Mouse (Mus musculus): Measurements from ENCODE around the gene Adcy5.

Gene Adcy5

GRCm38 (mm10) chr16:35154641-35155390, at the start of gene Adcy5:
Adcy5 (plus strand) TSS chr16:35154877.
- no peak for DNase-seq (ENCODE audit: low read depth, low spot score)

GRCm38 (mm10) chr16:35107985-35108384, 46.7 kb upstream of the Adcy5 start:
- no peak for DNase-seq (ENCODE audit: low read depth, low spot score)

GRCm38 (mm10) chr16:35109156-35109555, 45.5 kb upstream of the Adcy5 start:
- no peak for DNase-seq (ENCODE audit: low read depth, low spot score)

- no peak for DNase-seq (ENCODE audit: low read depth, low spot score)
Measured at GRCm38 (mm10) chr16:35109656-35110291, 44.9 kb upstream of the Adcy5 start.

- DNase-seq (ENCODE audit: low read depth, low spot score): peak; percentile 63
Measured at GRCm38 (mm10) chr16:35110410-35111142, 44.1 kb upstream of the Adcy5 start.

- DNase-seq (ENCODE audit: low read depth, low spot score): no peak
Measured at GRCm38 (mm10) chr16:35111143-35111620, 43.5 kb upstream of the Adcy5 start.

- DNase-seq (ENCODE audit: low read depth, low spot score): no peak
Measured at GRCm38 (mm10) chr16:35113496-35113895, 41.2 kb upstream of the Adcy5 start.

- no peak for DNase-seq (ENCODE audit: low read depth, low spot score)
Measured at GRCm38 (mm10) chr16:35116328-35116956, 38.2 kb upstream of the Adcy5 start.

GRCm38 (mm10) chr16:35117436-35117835, 37.2 kb upstream of the Adcy5 start:
- no peak for DNase-seq (ENCODE audit: low read depth, low spot score)

GRCm38 (mm10) chr16:35120603-35121002, 34.1 kb upstream of the Adcy5 start:
- DNase-seq (ENCODE audit: low read depth, low spot score): no peak

- DNase-seq (ENCODE audit: low read depth, low spot score): no peak
Measured at GRCm38 (mm10) chr16:35127270-35127669, 27.4 kb upstream of the Adcy5 start.

GRCm38 (mm10) chr16:35130172-35130571, 24.5 kb upstream of the Adcy5 start:
- no peak for DNase-seq (ENCODE audit: low read depth, low spot score)

GRCm38 (mm10) chr16:35139416-35139815, 15.3 kb upstream of the Adcy5 start:
- no peak for DNase-seq (ENCODE audit: low read depth, low spot score)

- DNase-seq (ENCODE audit: low read depth, low spot score): no peak
Measured at GRCm38 (mm10) chr16:35139873-35140619, 14.6 kb upstream of the Adcy5 start.

- DNase-seq (ENCODE audit: low read depth, low spot score): no peak
Measured at GRCm38 (mm10) chr16:35140620-35140975, 14.1 kb upstream of the Adcy5 start.

GRCm38 (mm10) chr16:35141839-35142238, 12.8 kb upstream of the Adcy5 start:
- no peak for DNase-seq (ENCODE audit: low read depth, low spot score)

- no peak for DNase-seq (ENCODE audit: low read depth, low spot score)
Measured at GRCm38 (mm10) chr16:35146153-35146552, 8.5 kb upstream of the Adcy5 start.

GRCm38 (mm10) chr16:35153146-35153755, 1.4 kb upstream of the Adcy5 start:
- DNase-seq (ENCODE audit: low read depth, low spot score): no peak

- no peak for DNase-seq (ENCODE audit: low read depth, low spot score)
Measured at GRCm38 (mm10) chr16:35154245-35154640, 434 bp upstream of the Adcy5 start.

GRCm38 (mm10) chr16:35155391-35156305, 971 bp downstream of the Adcy5 start:
- no peak for DNase-seq (ENCODE audit: low read depth, low spot score)

Measured in skeletal muscle tissue, adult 2 months (tissue).